Mouse (Mus musculus): ENCODE data around the gene Smagp. TPM values are rescaled to one million over a fixed set of nuclear protein-coding genes. Genes with fewer than 3 reads are reported as not detected.
A peak's percentile ranks its signal among the peaks of the same experiment; 100 is the strongest.

Smagp gene
- polyA plus RNA-seq, 1 experiment from 2014 or later: 16.2 TPM

DNA sequence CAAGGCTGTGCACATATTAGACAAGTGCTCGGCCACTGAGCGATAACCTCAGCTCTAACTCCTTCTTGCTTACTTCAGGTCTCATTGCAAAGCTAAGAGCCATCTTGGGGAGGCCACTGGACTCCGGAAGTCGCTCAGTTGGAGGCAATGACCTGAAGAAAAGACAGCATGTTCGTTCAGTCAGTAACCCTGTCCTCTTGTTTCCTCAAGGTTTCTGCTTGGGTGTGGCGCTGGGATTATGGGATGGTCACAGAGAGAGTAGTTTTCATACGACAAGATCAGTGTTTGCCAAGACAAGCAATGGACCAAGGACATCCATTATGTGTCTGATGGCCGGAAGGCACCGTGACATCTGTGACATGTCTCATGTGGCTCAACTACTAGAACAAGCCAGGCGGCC, 37.8 kb upstream of the Smagp start:
- H3K36me3 ChIP-seq: no peaks in the 10 kb centered on the region
- H3K27me3 ChIP-seq (ENCODE audit: insufficient read depth, poor library complexity, severe bottlenecking): 0 out of 2 replicates have a peak, but pooled peaks cover under 1% of the 10 kb centered on the region
- WGBS: 84% methylated on average over 10 of the region's 10 CpGs
- H3K4me3 ChIP-seq: no peak overlapping the region
- no peak for DNase-seq (ENCODE audit: low spot score)
- H3K4me1 ChIP-seq: peaks cover 25% of the 10 kb centered on the region
- no peaks in the 10 kb centered on the region for H3K9me3 ChIP-seq
- peak overlapping the region; percentile 68 for H3K27ac ChIP-seq

DNA sequence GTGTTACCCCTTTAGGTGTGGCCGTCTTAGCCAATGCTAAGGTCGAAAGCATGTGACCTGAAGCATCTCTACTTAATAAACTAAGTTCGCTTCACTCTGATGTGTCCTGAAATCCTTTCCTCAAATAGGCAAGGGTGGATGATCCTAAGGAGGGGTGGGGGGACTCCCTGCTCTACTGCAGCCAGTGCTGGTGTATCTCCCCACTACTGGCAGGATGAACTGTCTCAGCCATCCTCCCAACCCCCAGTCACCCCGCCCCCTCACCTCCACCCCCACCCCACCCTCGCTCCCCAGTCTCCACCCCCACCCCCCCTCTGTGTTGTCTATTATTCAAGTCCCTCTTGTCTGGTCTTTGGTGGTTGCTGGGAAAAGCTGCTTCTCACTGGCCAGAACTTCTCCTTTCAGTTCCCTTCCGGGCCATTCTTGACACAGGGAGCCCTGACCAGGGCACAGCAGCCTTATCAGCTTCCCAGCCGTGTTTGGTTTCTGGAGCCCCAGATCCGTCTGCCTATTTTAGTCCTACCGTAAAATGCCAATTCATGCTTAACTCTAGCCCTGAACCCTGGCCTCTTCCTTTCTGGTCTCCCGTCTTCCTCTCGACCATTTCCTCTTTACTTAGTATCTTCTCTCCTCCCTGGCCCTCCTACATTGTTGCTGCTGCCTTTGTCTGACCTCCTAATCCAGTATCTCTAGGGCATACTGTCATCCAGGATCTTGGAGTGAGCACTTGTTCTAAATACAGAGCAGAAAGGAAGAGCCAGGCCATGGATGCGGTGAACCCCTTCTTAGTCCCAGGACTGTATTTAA, 37.0 kb upstream of the Smagp start:
- no peak for DNase-seq (ENCODE audit: low spot score)
- Histone ChIP-seq H3K36me3 (no peaks in the 10 kb centered on the region), H3K4me3 (peak overlapping the region; percentile 13; the same call in 1 of the 2 replicates), H3K27me3 (ENCODE audit: insufficient read depth, poor library complexity, severe bottlenecking) (0 out of 2 replicates have a peak, but pooled peaks cover 5% of the 10 kb centered on the region), H3K27ac (peak overlapping the region; percentile 68), H3K4me1 (peaks cover 29% of the 10 kb centered on the region), H3K9me3 (no peaks in the 10 kb centered on the region)
- 23% methylated on average over 12 of the region's 12 CpGs for WGBS

GRCm38 (mm10) chr15:100670833-100671232, 34.1 kb upstream of the Smagp start:
- Histone ChIP-seq H3K27ac (no peak overlapping the region), H3K4me3 (no peak overlapping the region), H3K36me3 (no peaks in the 10 kb centered on the region), H3K27me3 (ENCODE audit: insufficient read depth, poor library complexity, severe bottlenecking) (0 out of 2 replicates have a peak, but pooled peaks cover 5% of the 10 kb centered on the region), H3K9me3 (no peaks in the 10 kb centered on the region), H3K4me1 (peaks cover 53% of the 10 kb centered on the region)
- 71% methylated on average over 5 of the region's 5 CpGs for WGBS
- DNase-seq (ENCODE audit: low spot score): no peak

DNA sequence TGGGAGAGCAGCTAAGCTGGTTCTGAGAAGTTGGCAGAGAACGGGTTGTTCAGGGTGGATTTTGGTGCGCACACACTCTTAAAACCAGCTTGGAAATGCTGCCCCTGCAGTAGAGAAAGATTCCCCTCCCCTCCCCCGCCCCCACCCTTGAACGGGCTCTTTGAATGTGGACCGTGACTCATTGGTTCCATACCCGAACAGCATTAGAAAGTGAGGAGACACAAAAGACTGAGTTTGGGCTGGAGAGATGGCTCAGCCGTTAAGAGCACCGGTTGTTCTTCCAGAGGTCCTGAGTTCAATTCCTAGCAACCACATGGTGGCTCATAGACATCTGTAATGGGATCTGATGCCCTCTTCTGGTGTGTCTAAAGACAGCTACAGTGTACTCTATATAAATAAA, 33.3 kb upstream of the Smagp start:
- no peak for DNase-seq (ENCODE audit: low spot score)
- Histone ChIP-seq H3K36me3 (no peaks in the 10 kb centered on the region), H3K4me1 (peaks cover 54% of the 10 kb centered on the region), H3K4me3 (no peak overlapping the region), H3K27ac (no peak overlapping the region), H3K9me3 (no peaks in the 10 kb centered on the region), H3K27me3 (ENCODE audit: insufficient read depth, poor library complexity, severe bottlenecking) (0 out of 2 replicates have a peak, but pooled peaks cover 5% of the 10 kb centered on the region)
- 82% methylated on average over 8 of the region's 8 CpGs for WGBS

- Histone ChIP-seq H3K9me3 (no peaks in the 10 kb centered on the region), H3K36me3 (no peaks in the 10 kb centered on the region), H3K27ac (no peak within 1 kb of the TSS), H3K4me3 (no peak within 1 kb of the TSS), H3K27me3 (ENCODE audit: insufficient read depth, poor library complexity, severe bottlenecking) (0 out of 2 replicates have a peak, but pooled peaks cover 5% of the 10 kb centered on the region), H3K4me1 (peaks cover 51% of the 10 kb centered on the region)
- WGBS: 85% methylated on average over 20 of the region's 20 CpGs
- no peak for DNase-seq (ENCODE audit: low spot score)
Measured at GRCm38 (mm10) chr15:100669337-100669736, 32.6 kb upstream of the Smagp start, which contains the start of gene Bin2. Bin2 (minus strand) TSS chr15:100669553.

DNA sequence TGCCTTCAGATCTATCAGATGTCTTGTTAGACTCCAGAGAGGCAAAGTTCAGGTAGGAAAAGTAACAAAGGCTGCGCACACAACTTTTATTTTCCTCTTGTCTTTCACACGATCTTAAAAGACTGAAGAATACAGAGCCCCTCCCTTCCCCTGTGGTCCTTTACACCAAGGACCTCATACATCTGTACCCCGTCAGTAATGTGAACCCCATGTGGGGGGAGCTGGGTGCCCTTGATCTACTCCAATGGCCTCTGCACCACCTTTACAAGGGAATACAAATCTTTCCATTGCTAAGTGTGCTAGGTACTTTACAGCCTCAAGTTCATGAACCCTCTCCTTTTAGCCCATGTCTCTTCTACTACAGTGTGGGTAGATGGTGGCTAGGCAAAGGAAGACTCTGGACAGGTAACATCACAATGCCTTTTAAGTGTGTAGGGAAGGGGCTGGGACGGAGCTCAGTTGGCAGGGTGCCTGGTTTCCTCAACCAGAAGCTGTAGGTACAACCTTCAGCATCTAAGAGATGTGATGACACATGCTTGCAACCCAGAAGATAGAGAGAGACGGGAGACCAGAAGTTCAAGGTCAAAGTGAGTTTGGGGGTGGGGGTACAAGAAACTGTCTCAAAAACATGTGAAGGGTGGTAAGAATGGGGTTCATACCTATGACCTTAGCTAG, 31.3 kb upstream of the Smagp start:
- WGBS: 64% methylated on average over 5 of the region's 5 CpGs
- H3K9me3 ChIP-seq: no peaks in the 10 kb centered on the region
- no peak overlapping the region for H3K4me3 ChIP-seq
- H3K36me3 ChIP-seq: no peaks in the 10 kb centered on the region
- 0 out of 2 replicates have a peak, but pooled peaks cover 5% of the 10 kb centered on the region for H3K27me3 ChIP-seq (ENCODE audit: insufficient read depth, poor library complexity, severe bottlenecking)
- DNase-seq (ENCODE audit: low spot score): no peak
- H3K27ac ChIP-seq: 0 out of 2 replicates have a peak overlapping the region, but pooled peaks have one; percentile 84
- peaks cover 38% of the 10 kb centered on the region for H3K4me1 ChIP-seq

DNA sequence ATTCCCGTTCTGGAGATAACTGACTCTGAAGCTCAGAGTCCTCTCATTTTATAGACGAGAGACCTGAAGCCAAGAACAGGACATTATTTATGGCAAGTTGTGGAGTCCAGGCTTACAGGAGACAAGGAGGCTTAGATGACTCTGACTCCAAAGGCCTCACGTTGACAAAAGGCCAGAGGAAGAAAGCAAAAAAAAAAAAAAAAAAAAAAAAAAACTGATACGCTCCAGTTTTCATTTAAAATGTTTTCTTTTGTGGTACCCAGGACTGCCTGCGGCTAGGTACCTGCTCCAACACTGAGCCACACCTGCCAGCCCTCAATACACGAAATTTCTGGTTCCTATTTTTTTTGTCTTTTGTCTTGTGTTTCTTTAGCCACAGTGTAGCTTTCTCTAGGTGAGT, 30.7 kb upstream of the Smagp start:
- Histone ChIP-seq H3K27me3 (ENCODE audit: insufficient read depth, poor library complexity, severe bottlenecking) (0 out of 2 replicates have a peak, but pooled peaks cover 5% of the 10 kb centered on the region), H3K4me1 (peaks cover 38% of the 10 kb centered on the region), H3K4me3 (no peak overlapping the region), H3K9me3 (no peaks in the 10 kb centered on the region), H3K36me3 (no peaks in the 10 kb centered on the region), H3K27ac (peak overlapping the region; percentile 84; the same call in 1 of the 2 replicates)
- DNase-seq (ENCODE audit: low spot score): no peak
- WGBS: 48% methylated on average over 6 of the region's 6 CpGs

GRCm38 (mm10) chr15:100666851-100667250, 30.1 kb upstream of the Smagp start:
- Histone ChIP-seq H3K9me3 (no peaks in the 10 kb centered on the region), H3K4me1 (peaks cover 38% of the 10 kb centered on the region), H3K27me3 (ENCODE audit: insufficient read depth, poor library complexity, severe bottlenecking) (0 out of 2 replicates have a peak, but pooled peaks cover 5% of the 10 kb centered on the region), H3K4me3 (no peak overlapping the region), H3K27ac (peak overlapping the region; percentile 84), H3K36me3 (no peaks in the 10 kb centered on the region)
- no peak for DNase-seq (ENCODE audit: low spot score)
- WGBS: 8% methylated on average over 12 of the region's 12 CpGs

- Histone ChIP-seq H3K36me3 (no peaks in the 10 kb centered on the region), H3K4me1 (peaks cover 38% of the 10 kb centered on the region), H3K27ac (peak overlapping the region; percentile 84), H3K27me3 (ENCODE audit: insufficient read depth, poor library complexity, severe bottlenecking) (0 out of 2 replicates have a peak, but pooled peaks cover 5% of the 10 kb centered on the region), H3K9me3 (no peaks in the 10 kb centered on the region), H3K4me3 (0 out of 2 replicates have a peak overlapping the region, but pooled peaks have one; percentile 8)
- 4% methylated on average over 7 of the region's 7 CpGs for WGBS
- DNase-seq (ENCODE audit: low spot score): peak; percentile 81
Measured at GRCm38 (mm10) chr15:100666219-100666696, 29.5 kb upstream of the Smagp start.

GRCm38 (mm10) chr15:100665411-100666218, 28.9 kb upstream of the Smagp start:
- Histone ChIP-seq H3K4me3 (0 out of 2 replicates have a peak overlapping the region, but pooled peaks have one; percentile 8), H3K4me1 (peaks cover 38% of the 10 kb centered on the region), H3K27me3 (ENCODE audit: insufficient read depth, poor library complexity, severe bottlenecking) (0 out of 2 replicates have a peak, but pooled peaks cover 5% of the 10 kb centered on the region), H3K9me3 (no peaks in the 10 kb centered on the region), H3K36me3 (no peaks in the 10 kb centered on the region), H3K27ac (peak overlapping the region; percentile 84)
- WGBS: 27% methylated on average over 9 of the region's 9 CpGs
- no peak for DNase-seq (ENCODE audit: low spot score)

- Histone ChIP-seq H3K27me3 (ENCODE audit: insufficient read depth, poor library complexity, severe bottlenecking) (0 out of 2 replicates have a peak, but pooled peaks cover 5% of the 10 kb centered on the region), H3K9me3 (no peaks in the 10 kb centered on the region), H3K36me3 (no peaks in the 10 kb centered on the region), H3K4me3 (no peak overlapping the region), H3K4me1 (peaks cover 38% of the 10 kb centered on the region), H3K27ac (no peak overlapping the region)
- 73% methylated on average over 9 of the region's 9 CpGs for WGBS
- no peak for DNase-seq (ENCODE audit: low spot score)
Measured at GRCm38 (mm10) chr15:100664813-100665274, 28.1 kb upstream of the Smagp start.

DNA sequence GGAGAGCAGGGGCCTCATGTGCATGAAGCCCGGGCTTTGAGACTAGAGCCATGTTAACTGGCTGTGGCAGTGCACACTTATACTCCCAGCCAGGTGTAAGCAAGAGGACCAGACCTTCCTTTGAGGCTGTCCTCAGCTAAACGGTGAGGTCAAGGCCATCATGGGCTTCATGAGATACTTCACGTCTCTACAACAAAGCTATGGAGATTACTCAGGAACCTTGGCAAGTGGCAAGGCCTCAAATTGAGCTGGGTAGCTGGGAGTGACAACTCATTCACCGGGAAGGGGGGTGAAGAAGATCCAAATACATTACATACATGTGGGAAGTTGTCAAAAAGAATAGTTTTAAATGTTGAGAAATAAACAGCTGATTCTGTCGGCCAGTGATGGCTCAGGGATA, 24.1 kb upstream of the Smagp start:
- Histone ChIP-seq H3K9me3 (no peaks in the 10 kb centered on the region), H3K4me3 (no peak overlapping the region), H3K4me1 (peaks cover 24% of the 10 kb centered on the region; the same call in 1 of the 2 replicates), H3K36me3 (no peaks in the 10 kb centered on the region), H3K27me3 (ENCODE audit: insufficient read depth, poor library complexity, severe bottlenecking) (no peaks in the 10 kb centered on the region), H3K27ac (no peak overlapping the region)
- WGBS: 83% methylated on average over 5 of the region's 5 CpGs
- DNase-seq (ENCODE audit: low spot score): no peak

Measured in heart, embryonic 10.5 days (tissue).